Mouse (Mus musculus) forebrain, embryonic 13.5 days (tissue): ENCODE results near the gene Trim32. TPM values are rescaled to one million over a fixed set of nuclear protein-coding genes. Genes with fewer than 3 reads are reported as not detected.

ENCODE experiments used
- ATAC-seq: fragments of 200-750 bp; cut with Nextera tagmentation; 2 replicates; pipeline ENCODE4 v1.8.0; 2017
- H3K27ac ChIP-seq: fragments of 300-500 bp; sonication (generic); 2 replicates; pipeline ENCODE4 v1.5.1; 2015; ENCODE audit warnings: inconsistent platforms, mild to moderate bottlenecking, moderate library complexity
- H3K27me3 ChIP-seq: fragments of 300-500 bp; sonication (generic); 2 replicates; pipeline ENCODE4 v1.6.1; 2015; ENCODE audit warnings: mild to moderate bottlenecking, inconsistent platforms
- H3K36me3 ChIP-seq: fragments of 300-500 bp; sonication (generic); 2 replicates; pipeline ENCODE4 v1.6.1; 2015; ENCODE audit warnings: mild to moderate bottlenecking, inconsistent platforms; ENCODE audit not compliant: poor library complexity, severe bottlenecking
- H3K4me1 ChIP-seq: fragments of 300-500 bp; sonication (generic); 2 replicates; pipeline ENCODE4 v1.6.1; 2015; ENCODE audit warnings: inconsistent platforms
- H3K4me2 ChIP-seq: fragments of 300-500 bp; sonication (generic); 2 replicates; pipeline ENCODE4 v1.6.1; 2015; ENCODE audit warnings: inconsistent platforms, mild to moderate bottlenecking, moderate library complexity
- H3K4me3 ChIP-seq: fragments of 300-500 bp; sonication (generic); 2 replicates; pipeline ENCODE4 v1.5.1; 2015; ENCODE audit warnings: mild to moderate bottlenecking, inconsistent platforms
- H3K9ac ChIP-seq: fragments of 300-500 bp; sonication (generic); 2 replicates; pipeline ENCODE4 v1.6.1; 2015; ENCODE audit warnings: mild to moderate bottlenecking, inconsistent platforms
- H3K9me3 ChIP-seq: fragments of 300-500 bp; sonication (generic); replicated peaks from 2 replicates; pipeline ENCODE4 v1.6.1; 2016; ENCODE audit warnings: inconsistent platforms
- WGBS: fragments of 180-500 bp; shearing (Covaris S2); methylation state at CpG from one replicate; pipeline ENCODE4 v1.1.7; 2015; 5-methylcytosine and 5-hydroxymethylcytosine counted together
- polyA plus RNA-seq: library from polyadenylated mRNA; unstranded; fragments of >200 nt; fragmentation: Nextera tagmentation; extraction: Ambion mirVana; gene quantifications from 2 replicates; pipeline ENCODE4 v1.2.1, GENCODE M21; 2015

The Trim32 gene
- polyA plus RNA-seq, 1 experiment from 2014 or later, result 86.4 TPM

- no peaks in the 10 kb centered on the region for H3K9me3 ChIP-seq
- H3K9ac ChIP-seq, result no peak overlapping the region
- H3K4me3 ChIP-seq, result no peak overlapping the region
- WGBS, result 82% methylated on average over 3 of the region's 3 CpGs
- peaks cover 55% of the 10 kb centered on the region for H3K36me3 ChIP-seq
- peaks cover 5% of the 10 kb centered on the region; the same call in 1 of the 2 replicates for H3K4me1 ChIP-seq
- H3K27ac ChIP-seq, result no peak overlapping the region
- no peak for ATAC-seq
- H3K4me2 ChIP-seq, result no peak overlapping the region
- no peaks in the 10 kb centered on the region for H3K27me3 ChIP-seq
Measured at GRCm38 (mm10) chr4:65620125-65620524, 15.3 kb downstream of the Trim32 start.

- Histone ChIP-seq H3K4me3 (no peak overlapping the region), H3K27ac (no peak overlapping the region), H3K4me1 (no peaks in the 10 kb centered on the region), H3K9me3 (no peaks in the 10 kb centered on the region), H3K4me2 (no peak overlapping the region), H3K27me3 (no peaks in the 10 kb centered on the region), H3K9ac (no peak overlapping the region), H3K36me3 (no peaks in the 10 kb centered on the region)
- ATAC-seq, result no peak
- WGBS, result 95% methylated on average over 3 of the region's 3 CpGs
Measured at GRCm38 (mm10) chr4:65638231-65638630, 33.4 kb downstream of the Trim32 start.

- Histone ChIP-seq H3K36me3 (no peaks in the 10 kb centered on the region), H3K9ac (no peak overlapping the region), H3K27me3 (no peaks in the 10 kb centered on the region), H3K27ac (no peak overlapping the region), H3K4me2 (no peak overlapping the region), H3K4me3 (no peak overlapping the region), H3K4me1 (no peaks in the 10 kb centered on the region), H3K9me3 (no peaks in the 10 kb centered on the region)
- 39% methylated on average over 5 of the region's 5 CpGs for WGBS
- no peak for ATAC-seq
Measured at GRCm38 (mm10) chr4:65642611-65643010, 37.8 kb downstream of the Trim32 start.

- Histone ChIP-seq H3K27ac (no peak overlapping the region), H3K4me1 (no peaks in the 10 kb centered on the region), H3K4me2 (no peak overlapping the region), H3K9me3 (no peaks in the 10 kb centered on the region), H3K9ac (no peak overlapping the region), H3K4me3 (no peak overlapping the region), H3K36me3 (no peaks in the 10 kb centered on the region), H3K27me3 (no peaks in the 10 kb centered on the region)
- peak; percentile 95 for ATAC-seq
- 0% methylated on average over 2 of the region's 2 CpGs for whole genome bisulfite sequencing
Measured at GRCm38 (mm10) chr4:65654723-65655122, 49.9 kb downstream of the Trim32 start.

GRCm38 (mm10) chr4:65663176-65663575 lies 58.4 kb downstream of the Trim32 start:
- no peak overlapping the region for H3K4me2 ChIP-seq
- no peaks in the 10 kb centered on the region for H3K36me3 ChIP-seq
- no peak overlapping the region for H3K27ac ChIP-seq
- H3K9ac ChIP-seq, result no peak overlapping the region
- H3K4me1 ChIP-seq, result peaks cover 14% of the 10 kb centered on the region
- H3K27me3 ChIP-seq, result peaks cover 6% of the 10 kb centered on the region; the same call in 1 of the 2 replicates
- 80% methylated on average over 6 of the region's 6 CpGs for WGBS
- H3K4me3 ChIP-seq, result no peak overlapping the region
- ATAC-seq, result no peak
- no peaks in the 10 kb centered on the region for H3K9me3 ChIP-seq
